Mouse (Mus musculus) heart, embryonic 14.5 days (tissue): ENCODE measurements around the gene Eef2. TPM values are rescaled to one million over a fixed set of nuclear protein-coding genes. Genes with fewer than 3 reads are reported as not detected.

Source experiments
- ATAC-seq: fragments of 200-750 bp; cut with Nextera tagmentation; 2 replicates; pipeline ENCODE4 v1.8.0; 2017; ENCODE audit warnings: low read depth, moderate TSS enrichment; ENCODE audit not compliant: insufficient number of reproducible peaks, insufficient read depth, low FRiP score
- H3K27ac ChIP-seq, 2 experiments: fragments of 200-500 bp in 1 of 2; fragments of 300-500 bp in 1 of 2; sonication (generic) in 1 of 2; replicated peaks in 1 of 2; 2 replicates each; pipeline ENCODE4 v1.5.1; 2012 to 2014; ENCODE audit warnings: low read depth in 2 of 2, low read length in 2 of 2, control low read depth in 1 of 2, mild to moderate bottlenecking in 1 of 2, mixed read lengths in 1 of 2; ENCODE audit not compliant: control insufficient read depth in 1 of 2, insufficient read depth in 1 of 2
- H3K27me3 ChIP-seq: fragments of 300-500 bp; sonication (generic); 2 replicates; pipeline ENCODE4 v1.6.1; 2014; ENCODE audit warnings: mild to moderate bottlenecking, low read length, control low read depth; ENCODE audit not compliant: control insufficient read depth, insufficient read depth
- H3K36me3 ChIP-seq: fragments of 300-500 bp; sonication (generic); 2 replicates; pipeline ENCODE4 v1.6.1; 2014; ENCODE audit warnings: mild to moderate bottlenecking, control low read depth, low read length, mixed read lengths; ENCODE audit not compliant: control insufficient read depth, insufficient read depth
- H3K4me1 ChIP-seq, 2 experiments: fragments of 200-500 bp in 1 of 2; fragments of 300-500 bp in 1 of 2; sonication (generic) in 1 of 2; 2 replicates each; pipeline ENCODE4 v1.6.1; 2012 to 2014; ENCODE audit warnings: low read length in 2 of 2, control low read depth in 1 of 2, mixed read lengths in 1 of 2; ENCODE audit not compliant: control insufficient read depth in 2 of 2, insufficient read depth in 2 of 2
- H3K4me2 ChIP-seq: fragments of 300-500 bp; sonication (generic); 2 replicates; pipeline ENCODE4 v1.6.1; 2014; ENCODE audit warnings: mild to moderate bottlenecking, low read length
- H3K4me3 ChIP-seq, 2 experiments: fragments of 200-500 bp in 1 of 2; fragments of 300-500 bp in 1 of 2; sonication (generic) in 1 of 2; 2 replicates each; pipeline ENCODE4 v1.5.1; 2012 to 2014; ENCODE audit warnings: low read length in 2 of 2, mild to moderate bottlenecking in 2 of 2, control low read depth in 1 of 2, low read depth in 1 of 2, moderate library complexity in 1 of 2; ENCODE audit not compliant: control insufficient read depth in 1 of 2, insufficient read depth in 1 of 2
- H3K9ac ChIP-seq: fragments of 300-500 bp; sonication (generic); 2 replicates; pipeline ENCODE4 v1.6.1; 2014; ENCODE audit warnings: mild to moderate bottlenecking, low read length
- H3K9me3 ChIP-seq: fragments of 300-500 bp; sonication (generic); 2 replicates; pipeline ENCODE4 v1.6.1; 2016; ENCODE audit warnings: low read length, control low read depth; ENCODE audit not compliant: control insufficient read depth
- WGBS: fragments of 180-500 bp; shearing (Covaris S2); extraction: QIAGEN DNeasy Blood & Tissue Kit; methylation state at CpG from one replicate; pipeline ENCODE4 v1.1.7; 2014; 5-methylcytosine and 5-hydroxymethylcytosine counted together
- polyA plus RNA-seq: library from polyadenylated mRNA; unstranded; fragments of >200 nt; fragmentation: Nextera tagmentation; extraction: Ambion mirVana; gene quantifications from 2 replicates; pipeline ENCODE4 v1.2.1, GENCODE M21; 2014

Gene Eef2
- polyA plus RNA-seq, 1 experiment from 2014 or later, result 337 TPM

DNA sequence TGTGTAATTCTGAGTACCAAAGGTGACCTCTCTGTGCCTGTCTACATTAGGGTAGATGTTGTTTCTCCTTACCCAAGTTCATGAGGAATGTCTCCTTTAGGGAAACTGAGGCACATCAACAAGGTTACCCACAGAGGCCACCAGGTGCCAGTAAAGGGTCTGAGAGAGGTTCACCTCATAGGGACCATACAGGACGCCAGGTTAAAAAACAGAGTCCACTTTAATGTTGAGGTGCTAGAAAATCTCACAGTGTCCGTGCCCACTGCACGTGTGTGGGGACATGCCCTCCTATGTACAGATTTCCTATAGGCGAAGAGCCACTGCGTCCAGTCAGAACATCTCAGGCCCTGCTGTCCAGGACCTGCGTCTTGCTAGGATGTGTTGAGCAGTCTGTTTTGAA is 22.6 kb downstream of the Eef2 start:
- WGBS, result 71% methylated on average over 6 of the region's 6 CpGs
- H3K27ac ChIP-seq, result peak overlapping the region; percentile 15 to 91; a peak in 3 of 4 replicates
- H3K9ac ChIP-seq, result peak overlapping the region; percentile 69
- no peak for ATAC-seq
- H3K4me2 ChIP-seq, result peak overlapping the region; percentile 50
- peaks cover 44 to 58% of the 10 kb centered on the region in 2 experiments for H3K4me1 ChIP-seq
- H3K4me3 ChIP-seq, result no peak overlapping the region
- peaks cover 6% of the 10 kb centered on the region; the same call in 1 of the 2 replicates for H3K27me3 ChIP-seq
- H3K36me3 ChIP-seq, result peaks cover 3% of the 10 kb centered on the region; the same call in 1 of the 2 replicates
- H3K9me3 ChIP-seq, result no peaks in the 10 kb centered on the region

GRCm38 (mm10) chr10:81200141-81200540 is 23.7 kb downstream of the Eef2 start:
- ATAC-seq, result no peak
- Histone ChIP-seq H3K4me1 (peaks cover 42 to 55% of the 10 kb centered on the region in 2 experiments), H3K9ac (peak overlapping the region; percentile 69), H3K4me2 (peak overlapping the region; percentile 50), H3K9me3 (no peaks in the 10 kb centered on the region), H3K27me3 (peaks cover 6% of the 10 kb centered on the region; the same call in 1 of the 2 replicates), H3K27ac (peak overlapping the region; percentile 88 to 91), H3K36me3 (peaks cover 3% of the 10 kb centered on the region; the same call in 1 of the 2 replicates), H3K4me3 (no peak overlapping the region)
- 68% methylated on average over 13 of the region's 13 CpGs for WGBS

DNA sequence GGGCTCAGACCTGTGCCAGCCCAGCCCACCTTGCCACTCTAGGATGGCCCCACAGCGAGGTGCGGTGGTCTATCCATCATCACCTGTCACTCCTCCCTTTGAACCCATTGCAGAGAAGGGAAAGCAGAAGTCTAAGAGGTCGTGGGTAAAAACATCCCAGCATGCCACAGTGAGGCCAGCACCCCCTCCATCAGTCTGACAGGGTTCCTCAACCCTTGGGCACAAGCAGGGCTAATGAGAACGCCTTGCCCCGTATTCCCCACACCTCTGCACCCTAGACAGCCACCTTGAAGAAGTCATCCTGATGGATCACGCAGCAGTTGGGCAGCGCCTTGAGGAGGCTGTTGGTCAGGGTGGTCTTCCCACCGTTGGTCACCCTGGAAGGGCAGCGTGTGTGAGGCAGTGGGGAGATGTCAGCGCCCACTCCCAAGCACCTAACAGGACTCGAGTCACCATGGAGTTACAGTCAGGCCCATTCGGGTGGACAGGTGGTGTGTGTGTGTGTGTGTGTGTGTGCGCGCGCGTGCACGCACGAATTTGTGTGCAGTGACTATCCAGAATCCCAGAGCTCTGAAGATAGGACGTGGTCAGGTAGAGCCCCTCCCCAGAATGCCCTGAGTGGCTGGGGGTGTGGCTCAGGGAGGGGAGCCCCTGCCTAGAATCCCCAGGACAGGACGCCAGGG is 24.3 kb downstream of the Eef2 start:
- Histone ChIP-seq H3K4me1 (peaks cover 42 to 55% of the 10 kb centered on the region in 2 experiments), H3K27me3 (peaks cover 6% of the 10 kb centered on the region; the same call in 1 of the 2 replicates), H3K9ac (peak overlapping the region; percentile 69), H3K27ac (peak overlapping the region; percentile 88 to 91), H3K9me3 (no peaks in the 10 kb centered on the region), H3K4me3 (no peak overlapping the region), H3K4me2 (peak overlapping the region; percentile 50), H3K36me3 (peaks cover 3% of the 10 kb centered on the region; the same call in 1 of the 2 replicates)
- no peak for ATAC-seq
- 61% methylated on average over 20 of the region's 20 CpGs for WGBS

- Histone ChIP-seq H3K4me2 (peak within 1 kb of the TSS; percentile 50), H3K9ac (peak within 1 kb of the TSS; percentile 69), H3K36me3 (0 out of 2 replicates have a peak, but pooled peaks cover 3% of the 10 kb centered on the region), H3K27ac (peak within 1 kb of the TSS; percentile 88 to 91), H3K9me3 (no peaks in the 10 kb centered on the region), H3K4me3 (peak within 1 kb of the TSS in 1 of 2 experiments; percentile 6; a peak in 1 of 4 replicates), H3K27me3 (peaks cover 6% of the 10 kb centered on the region; the same call in 1 of the 2 replicates), H3K4me1 (peaks cover 42 to 52% of the 10 kb centered on the region in 2 experiments)
- ATAC-seq, result peak; percentile 22
- WGBS, result 33% methylated on average over 13 of the region's 13 CpGs
These were observed 25.7 kb downstream of the Eef2 start, which contains the start of gene Nmrk2 for GRCm38 (mm10) chr10:81201807-81202758. Gene Nmrk2 (minus strand): TSS chr10:81202051.

GRCm38 (mm10) chr10:81202978-81203720 is 26.7 kb downstream of the Eef2 start:
- 55% methylated on average over 8 of the region's 8 CpGs for WGBS
- Histone ChIP-seq H3K9me3 (no peaks in the 10 kb centered on the region), H3K27ac (peak overlapping the region; percentile 83 to 91), H3K4me3 (no peak overlapping the region), H3K9ac (peak overlapping the region; percentile 54), H3K36me3 (no peaks in the 10 kb centered on the region), H3K4me1 (peaks cover 42 to 48% of the 10 kb centered on the region in 2 experiments), H3K4me2 (peak overlapping the region; percentile 50), H3K27me3 (peaks cover 6% of the 10 kb centered on the region; the same call in 1 of the 2 replicates)
- no peak for ATAC-seq

- Histone ChIP-seq H3K4me3 (no peak overlapping the region), H3K9me3 (no peaks in the 10 kb centered on the region), H3K4me1 (peaks cover 39 to 42% of the 10 kb centered on the region in 2 experiments), H3K27me3 (peaks cover 1% of the 10 kb centered on the region; the same call in 1 of the 2 replicates), H3K36me3 (no peaks in the 10 kb centered on the region), H3K27ac (peak overlapping the region; percentile 23 to 91; a peak in 3 of 4 replicates), H3K4me2 (no peak overlapping the region), H3K9ac (no peak overlapping the region)
- WGBS, result 65% methylated on average over 4 of the region's 4 CpGs
- ATAC-seq, result no peak
These were observed 27.7 kb downstream of the Eef2 start for GRCm38 (mm10) chr10:81204137-81204536.

DNA sequence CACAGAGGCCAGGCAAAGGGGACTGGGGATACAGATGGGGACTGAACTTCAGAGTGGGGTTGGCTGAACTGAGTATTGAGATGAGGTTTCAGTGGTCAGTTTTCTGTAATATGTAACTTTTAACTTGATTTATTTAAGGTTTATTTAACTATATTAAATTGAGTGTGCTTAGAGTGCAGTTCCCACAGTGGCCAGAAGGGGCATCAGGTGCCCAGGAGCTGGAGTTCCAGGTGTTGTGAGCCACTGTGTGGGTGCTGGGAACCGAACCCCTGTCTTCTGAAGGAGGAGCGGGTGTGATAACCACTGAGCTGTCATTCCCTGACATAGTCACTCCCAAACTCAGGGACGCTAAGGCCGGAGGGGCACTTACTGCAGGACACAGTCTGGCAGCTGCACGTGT is 33.7 kb downstream of the Eef2 start:
- H3K9ac ChIP-seq, result no peak overlapping the region
- ATAC-seq, result no peak
- H3K27ac ChIP-seq, result no peak overlapping the region
- WGBS, result 94% methylated on average over 5 of the region's 5 CpGs
- H3K4me3 ChIP-seq, result no peak overlapping the region
- no peak overlapping the region for H3K4me2 ChIP-seq
- H3K36me3 ChIP-seq, result no peaks in the 10 kb centered on the region
- H3K9me3 ChIP-seq, result peaks cover 5% of the 10 kb centered on the region
- H3K4me1 ChIP-seq, result no peaks in the 10 kb centered on the region
- no peaks in the 10 kb centered on the region for H3K27me3 ChIP-seq
